Mouse (Mus musculus) v-Abl transformed pro-B cells (cell line): ENCODE data around the gene Lipe.

Experiments
- in situ Hi-C, 2 experiments: fragments of 400-800 bp; cut with MboI; formaldehyde crosslinking; loops; one replicate each; pipeline ENCODE4 v1.15.1; 2025; ENCODE audit not compliant: unreplicated experiment in 2 of 2

Lipe gene

GRCm38 (mm10) chr7:25398610-25399009 lies at the start of gene Lipe:
Lipe (minus strand) TSS chr7:25398710.
- in situ Hi-C loops = loop anchor here in 1 of 2 experiments (10.0 kb wide), 1 partner anchor 294 kb away; no protein-coding TSS in a partner anchor

GRCm38 (mm10) chr7:25440816-25441153 lies 42.3 kb upstream of the Lipe start:
- in situ Hi-C loops = no loop called here

DNA sequence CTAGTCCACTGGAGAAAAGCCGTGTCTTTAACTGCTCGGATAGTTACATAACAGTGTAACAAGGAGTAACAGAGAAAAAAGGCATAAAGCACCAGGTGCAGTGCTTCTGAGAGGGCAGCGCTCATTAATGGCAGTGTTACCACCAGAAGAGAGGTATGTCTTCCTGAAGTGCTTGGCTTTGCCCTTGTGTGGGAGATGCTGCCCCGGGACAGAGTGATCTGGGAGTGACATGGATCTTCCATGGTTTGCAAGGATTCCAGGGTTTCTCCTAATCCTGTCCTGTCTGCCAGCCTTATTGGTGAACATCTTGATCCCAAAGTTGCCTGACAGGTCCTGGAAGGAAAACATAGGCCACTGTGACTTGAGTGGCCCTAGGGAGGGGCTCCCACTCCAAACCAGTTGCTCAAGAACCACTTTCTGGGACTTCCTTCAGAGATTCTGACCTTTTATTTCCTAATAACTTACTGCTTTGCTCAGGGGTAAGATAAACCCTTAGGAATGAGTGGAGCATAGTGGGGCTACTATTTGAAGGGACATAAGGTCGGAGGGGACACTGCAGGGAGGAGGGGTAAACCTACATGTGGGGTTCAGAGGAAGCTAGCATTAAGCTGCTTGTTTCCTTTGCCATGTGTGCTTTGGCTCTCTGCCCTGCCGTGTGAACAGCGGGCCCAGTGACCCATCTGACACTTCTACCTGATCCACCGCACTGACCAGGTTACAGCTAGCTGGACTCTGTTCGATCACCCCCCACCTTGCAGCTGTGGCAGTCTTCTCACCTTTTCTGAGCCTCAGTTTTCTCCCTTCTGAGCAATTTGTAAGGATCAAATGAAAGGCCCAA lies 41.7 kb upstream of the Lipe start:
- in situ Hi-C loops = no loop called here

GRCm38 (mm10) chr7:25439124-25439822 lies 40.8 kb upstream of the Lipe start:
- in situ Hi-C loops = no loop called here

DNA sequence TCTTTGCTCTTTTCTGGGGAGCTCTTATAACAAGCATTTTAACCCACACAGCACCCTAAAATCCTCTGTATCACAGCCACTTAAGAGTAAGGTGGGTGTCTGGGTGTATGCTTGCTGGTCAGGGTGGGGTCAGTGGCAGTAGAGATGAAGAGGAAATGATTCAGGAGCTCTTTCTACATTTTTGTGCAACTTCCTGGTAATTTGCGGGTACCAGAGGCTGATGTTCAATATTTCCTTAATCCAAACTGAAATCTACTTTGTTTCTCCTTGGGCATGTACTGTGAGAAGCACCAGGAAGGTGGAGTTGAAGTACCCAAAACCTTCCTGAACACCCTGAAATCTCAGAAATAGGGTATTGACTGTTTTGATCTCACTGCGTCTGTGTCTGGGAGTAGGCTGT lies 38.2 kb upstream of the Lipe start:
- in situ Hi-C loops = no loop called here

DNA sequence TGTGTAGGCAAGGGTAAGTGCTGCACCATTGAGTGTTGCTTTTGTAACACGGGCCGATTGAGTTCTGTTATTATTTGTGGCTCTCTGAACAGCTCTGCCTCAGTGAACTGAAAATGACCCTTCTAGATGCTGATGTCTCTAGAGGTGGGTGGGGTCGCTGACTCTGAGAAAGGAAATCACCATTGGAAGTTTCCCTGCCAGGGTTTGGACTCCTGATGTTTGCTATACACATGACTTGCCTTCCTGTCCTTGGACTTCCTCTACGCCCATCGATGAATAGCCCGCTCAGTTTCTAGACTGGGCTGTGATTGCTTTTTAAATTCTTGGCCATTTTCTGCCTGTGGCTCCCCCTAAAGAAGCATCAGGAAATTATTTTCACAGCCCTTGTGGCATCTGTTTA lies 37.7 kb upstream of the Lipe start:
- in situ Hi-C loops = no loop called here

GRCm38 (mm10) chr7:25435546-25435851 lies 37.0 kb upstream of the Lipe start:
- in situ Hi-C loops = no loop called here

DNA sequence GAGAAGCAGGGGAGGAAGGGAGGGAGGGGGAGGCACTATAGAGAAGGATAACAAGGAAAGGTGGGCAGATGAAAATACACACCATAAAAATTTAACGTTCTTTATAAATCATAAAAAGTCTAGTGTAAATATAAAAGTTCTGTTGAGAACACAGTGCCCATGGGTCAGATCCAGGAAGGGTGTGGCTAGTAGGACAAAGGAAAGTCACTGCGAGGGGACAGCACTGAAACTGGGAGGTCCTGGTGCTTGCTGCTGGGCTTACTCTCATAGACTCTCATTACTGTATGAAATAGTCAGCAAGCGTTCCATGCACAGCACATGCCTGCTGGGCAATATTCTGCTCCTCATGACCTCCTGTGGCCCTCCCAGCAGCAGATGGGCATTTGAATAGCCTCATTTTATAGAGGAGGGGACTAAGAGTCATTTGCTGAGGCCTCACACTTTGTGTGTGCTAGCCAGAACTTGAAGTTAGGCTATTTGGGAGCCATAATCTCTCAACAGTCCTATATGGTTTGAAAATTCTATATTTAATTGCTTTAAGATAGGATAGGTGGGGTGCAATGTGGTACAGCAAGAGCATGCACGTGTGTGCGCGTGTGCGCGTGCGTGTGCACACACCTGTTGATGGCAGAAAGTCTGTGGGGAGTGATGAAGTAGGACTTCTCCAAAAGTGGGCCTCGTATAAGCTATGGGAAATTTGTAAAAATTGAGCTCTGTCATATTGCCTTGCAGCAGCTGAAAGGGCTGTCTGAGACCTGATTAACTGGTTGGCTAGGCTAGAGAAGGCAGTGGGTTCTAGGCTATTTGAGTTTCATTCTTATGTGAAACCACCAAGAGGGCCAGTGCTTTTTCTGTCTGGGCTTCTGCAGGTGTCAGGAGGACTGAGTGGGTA lies 36.4 kb upstream of the Lipe start:
- in situ Hi-C loops = no loop called here

DNA sequence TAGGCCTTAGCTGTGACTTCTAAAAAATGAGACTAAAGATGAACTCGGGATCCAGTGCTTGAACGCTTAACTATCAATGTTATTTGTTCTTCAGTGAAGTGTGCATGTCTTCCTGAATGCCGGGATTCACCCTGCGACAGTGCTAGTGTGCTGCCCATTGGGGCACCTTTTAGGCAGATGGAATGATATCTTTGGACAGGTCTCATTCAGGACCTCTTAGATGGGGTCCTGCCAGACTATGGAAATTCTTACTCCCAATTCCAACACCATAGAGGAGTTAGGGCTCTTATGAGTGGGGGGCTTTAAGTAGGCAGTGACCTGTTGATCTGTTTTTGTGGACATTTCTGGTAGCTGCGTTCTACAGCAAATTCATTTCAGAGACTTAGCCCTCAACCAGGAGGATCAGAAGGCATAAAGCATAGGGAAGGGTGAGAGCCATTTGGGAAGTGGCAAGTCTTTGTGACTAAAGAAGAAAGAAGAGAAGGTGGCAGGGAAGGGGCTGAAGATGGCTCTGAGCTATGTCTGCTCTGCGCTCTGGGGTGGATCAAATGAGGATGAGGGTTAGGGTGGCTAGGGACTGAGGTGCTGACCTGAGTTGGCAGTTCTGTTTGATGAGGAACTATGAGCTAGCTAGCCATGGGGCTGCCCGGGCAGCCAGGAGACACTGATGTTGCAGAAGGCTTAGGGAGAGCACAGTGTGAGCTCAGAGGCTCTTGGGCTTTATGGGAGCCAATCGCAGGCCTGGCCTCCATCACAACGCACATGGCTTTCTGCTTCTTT lies 35.5 kb upstream of the Lipe start:
- in situ Hi-C loops = no loop called here

- in situ Hi-C loops = no loop called here
Measured at GRCm38 (mm10) chr7:25433007-25433541, 34.6 kb upstream of the Lipe start.

- in situ Hi-C loops = no loop called here
Measured at GRCm38 (mm10) chr7:25432381-25432780, 33.9 kb upstream of the Lipe start.

GRCm38 (mm10) chr7:25429886-25430784 lies 31.6 kb upstream of the Lipe start:
- in situ Hi-C loops = loop anchor here (5.0 to 10.0 kb wide), 3 partner anchors 47 to 225 kb away; partner anchors contain the start of genes Ceacam1 (in 2 of the 2), Bckdha (in 1 of the 2) and Exosc5 (in 1 of the 2)

DNA sequence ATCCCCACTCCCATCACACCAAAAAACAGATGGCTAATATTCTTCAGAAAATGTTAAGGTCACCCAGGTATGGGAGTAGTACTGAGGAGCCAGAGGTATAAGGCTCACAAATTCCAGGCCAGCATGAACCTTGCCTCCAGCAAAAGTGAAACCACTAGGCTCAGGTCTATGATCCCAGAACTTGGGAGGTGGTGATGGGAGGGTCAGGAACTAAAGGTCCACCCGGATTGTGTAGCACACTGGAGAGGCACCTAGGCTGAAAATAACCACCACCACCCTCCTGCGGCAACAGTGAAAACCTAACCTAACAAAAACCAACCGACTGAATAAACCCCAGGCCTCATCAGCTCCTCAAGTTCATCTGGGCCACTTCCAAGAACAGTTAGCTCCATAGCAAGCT lies 29.8 kb upstream of the Lipe start:
- in situ Hi-C loops = loop anchor here (5.0 to 10.0 kb wide), 3 partner anchors 49 to 226 kb away; partner anchors contain the start of genes Ceacam1 (in 2 of the 2), Bckdha (in 1 of the 2) and Exosc5 (in 1 of the 2)

DNA sequence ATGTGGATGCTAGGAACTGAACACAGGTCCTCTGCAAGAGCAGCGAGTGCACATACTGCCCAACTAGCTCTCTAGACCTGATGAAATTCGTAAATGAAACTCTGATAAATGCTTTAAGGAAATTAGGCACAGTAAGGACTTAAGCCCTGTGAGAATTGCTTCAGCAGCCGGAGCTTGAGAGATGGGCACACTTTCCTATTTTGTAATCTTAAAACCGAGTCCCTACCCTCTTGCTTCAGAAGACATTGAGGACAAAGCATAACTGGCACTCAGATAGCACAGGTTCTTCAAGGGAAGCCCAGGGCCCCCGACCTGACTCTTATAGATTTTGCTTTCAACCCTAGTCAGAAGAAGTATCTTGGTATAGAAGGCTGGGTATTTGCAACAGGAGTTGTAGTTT lies 28.6 kb upstream of the Lipe start:
- in situ Hi-C loops = loop anchor here (5.0 to 10.0 kb wide), 3 partner anchors 50 to 228 kb away; partner anchors contain the start of genes Ceacam1 (in 2 of the 2), Bckdha (in 1 of the 2) and Exosc5 (in 1 of the 2)

DNA sequence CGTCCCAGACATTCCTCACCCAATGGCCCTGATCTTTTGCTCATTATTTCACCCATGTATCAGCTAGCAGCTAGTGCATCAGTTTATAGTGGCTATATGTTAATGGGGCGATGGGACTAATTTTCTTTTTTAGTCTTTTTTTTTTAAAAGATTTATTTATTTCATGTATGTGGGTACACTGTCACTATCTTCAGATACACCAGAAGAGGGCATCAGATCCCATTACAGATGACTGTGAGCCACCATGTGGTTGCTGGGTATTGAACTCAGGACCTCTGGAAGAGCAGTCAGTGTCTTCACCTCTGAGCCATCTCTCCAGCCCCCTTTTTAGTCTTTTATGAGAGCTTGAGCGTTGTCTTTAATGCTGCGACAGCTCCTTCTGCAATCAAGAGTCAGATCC lies 27.9 kb upstream of the Lipe start:
- in situ Hi-C loops = loop anchor here (5.0 to 10.0 kb wide), 3 partner anchors 51 to 228 kb away; partner anchors contain the start of genes Ceacam1 (in 2 of the 2), Bckdha (in 1 of the 2) and Exosc5 (in 1 of the 2)

GRCm38 (mm10) chr7:25424429-25424828 lies 25.9 kb upstream of the Lipe start:
- in situ Hi-C loops = loop anchor here in 1 of 2 experiments (5.0 to 10.0 kb wide), 2 partner anchors 178 to 230 kb away; partner anchors contain the start of genes Bckdha and Exosc5

GRCm38 (mm10) chr7:25422286-25422841 lies 23.9 kb upstream of the Lipe start:
- in situ Hi-C loops = loop anchor here in 1 of 2 experiments (5.0 to 10.0 kb wide), 2 partner anchors 180 to 232 kb away; partner anchors contain the start of genes Bckdha and Exosc5

- in situ Hi-C loops = loop anchor here in 1 of 2 experiments (5.0 to 10.0 kb wide), 2 partner anchors 182 to 235 kb away; partner anchors contain the start of genes Bckdha and Exosc5
Measured at GRCm38 (mm10) chr7:25419943-25420342, 21.4 kb upstream of the Lipe start.
